Mouse (Mus musculus) embryonic facial prominence, embryonic 13.5 days (tissue): ENCODE results near the gene D630003M21Rik. TPM values are rescaled to one million over a fixed set of nuclear protein-coding genes. Genes with fewer than 3 reads are reported as not detected.

Source experiments
- ATAC-seq: fragments of 200-750 bp; cut with Nextera tagmentation; 2 replicates; pipeline ENCODE4 v1.8.0; 2017; ENCODE audit warnings: low read depth; ENCODE audit not compliant: insufficient number of reproducible peaks, insufficient read depth, low FRiP score, low TSS enrichment
- H3K27ac ChIP-seq: fragments of 300-500 bp; sonication (generic); 2 replicates; pipeline ENCODE4 v1.5.1; 2015; ENCODE audit warnings: moderate library complexity, mild to moderate bottlenecking, inconsistent platforms
- H3K27me3 ChIP-seq: fragments of 300-500 bp; sonication (generic); 2 replicates; pipeline ENCODE4 v1.6.1; 2015; ENCODE audit warnings: mild to moderate bottlenecking, inconsistent platforms
- H3K36me3 ChIP-seq: fragments of 300-500 bp; sonication (generic); 2 replicates; pipeline ENCODE4 v1.6.1; 2015; ENCODE audit warnings: mild to moderate bottlenecking, inconsistent platforms
- H3K4me1 ChIP-seq: fragments of 300-500 bp; sonication (generic); 2 replicates; pipeline ENCODE4 v1.6.1; 2015; ENCODE audit warnings: inconsistent platforms
- H3K4me2 ChIP-seq: fragments of 300-500 bp; sonication (generic); 2 replicates; pipeline ENCODE4 v1.6.1; 2015; ENCODE audit warnings: moderate library complexity, mild to moderate bottlenecking, inconsistent platforms
- H3K4me3 ChIP-seq: fragments of 300-500 bp; sonication (generic); 2 replicates; pipeline ENCODE4 v1.5.1; 2015; ENCODE audit warnings: mild to moderate bottlenecking, inconsistent platforms
- H3K9ac ChIP-seq: fragments of 300-500 bp; sonication (generic); 2 replicates; pipeline ENCODE4 v1.6.1; 2015; ENCODE audit warnings: mild to moderate bottlenecking, inconsistent platforms
- H3K9me3 ChIP-seq: fragments of 300-500 bp; sonication (generic); 2 replicates; pipeline ENCODE4 v1.6.1; 2016; ENCODE audit warnings: inconsistent platforms
- WGBS: fragments of 180-500 bp; shearing (Covaris S2); methylation state at CpG from one replicate; pipeline ENCODE4 v1.1.7; 2015; ENCODE audit warnings: mixed read lengths; 5-methylcytosine and 5-hydroxymethylcytosine counted together
- microRNA-seq: library from miRNA; unstranded; fragments of <30 nt; microRNA quantifications from one replicate; pipeline ENCODE4, GENCODE M21; 2016
- polyA plus RNA-seq: library from polyadenylated mRNA; unstranded; fragments of >200 nt; fragmentation: Nextera tagmentation; extraction: Ambion mirVana; gene quantifications from 2 replicates; pipeline ENCODE4 v1.2.1, GENCODE M21; 2015

Gene D630003M21Rik
- polyA plus RNA-seq, 1 experiment from 2014 or later, result 7.5 TPM

GRCm38 (mm10) chr2:158138778-158139177 is 90.2 kb downstream of the D630003M21Rik start:
- H3K4me3 ChIP-seq, result no peak overlapping the region
- H3K27ac ChIP-seq, result peak overlapping the region; percentile 89; the same call in 1 of the 2 replicates
- no peaks in the 10 kb centered on the region for H3K27me3 ChIP-seq
- H3K36me3 ChIP-seq, result no peaks in the 10 kb centered on the region
- no peaks in the 10 kb centered on the region for H3K9me3 ChIP-seq
- 94% methylated on average over 9 of the region's 9 CpGs for WGBS
- H3K4me2 ChIP-seq, result no peak overlapping the region
- H3K4me1 ChIP-seq, result peaks cover 58% of the 10 kb centered on the region
- no peak for ATAC-seq
- no peak overlapping the region for H3K9ac ChIP-seq

- Histone ChIP-seq H3K36me3 (no peaks in the 10 kb centered on the region), H3K27ac (no peak overlapping the region), H3K9me3 (no peaks in the 10 kb centered on the region), H3K4me2 (no peak overlapping the region), H3K27me3 (no peaks in the 10 kb centered on the region), H3K9ac (no peak overlapping the region), H3K4me3 (no peak overlapping the region), H3K4me1 (peaks cover 51% of the 10 kb centered on the region)
- no peak for ATAC-seq
- 86% methylated on average over 12 of the region's 12 CpGs for WGBS
Measured at GRCm38 (mm10) chr2:158137771-158138170, 91.3 kb downstream of the D630003M21Rik start.

- WGBS, result 32% methylated on average over 7 of the region's 7 CpGs
- Histone ChIP-seq H3K9ac (no peak overlapping the region), H3K4me2 (no peak overlapping the region), H3K27ac (peak overlapping the region; percentile 34; the same call in 1 of the 2 replicates), H3K9me3 (no peaks in the 10 kb centered on the region), H3K36me3 (no peaks in the 10 kb centered on the region), H3K4me1 (peaks cover 39% of the 10 kb centered on the region), H3K4me3 (no peak overlapping the region), H3K27me3 (no peaks in the 10 kb centered on the region)
- no peak for ATAC-seq
Measured at GRCm38 (mm10) chr2:158136205-158136604, 92.8 kb downstream of the D630003M21Rik start.

GRCm38 (mm10) chr2:158133050-158133449 is 96.0 kb downstream of the D630003M21Rik start:
- H3K27me3 ChIP-seq, result no peaks in the 10 kb centered on the region
- H3K4me1 ChIP-seq, result peaks cover 25% of the 10 kb centered on the region
- H3K4me2 ChIP-seq, result no peak overlapping the region
- no peak overlapping the region for H3K9ac ChIP-seq
- no peaks in the 10 kb centered on the region for H3K36me3 ChIP-seq
- WGBS, result 74% methylated on average over 6 of the region's 6 CpGs
- no peak for ATAC-seq
- no peak overlapping the region for H3K27ac ChIP-seq
- no peak overlapping the region for H3K4me3 ChIP-seq
- H3K9me3 ChIP-seq, result no peaks in the 10 kb centered on the region

Small RNA genes within 50 kb of the gene (microRNA-seq; reads per million reads assigned to microRNA genes)
- gene Mir7685, result not detected

Other genes with a start within 250 kb of the D630003M21Rik start
- 21.1 and 24.8 TPM in 2 replicates for gene Tti1, start 200.8 kb downstream of the D630003M21Rik start, polyA plus RNA-seq
- gene Rprd1b, start 200.7 kb downstream of the D630003M21Rik start, polyA plus RNA-seq, result 50.4 and 50.8 TPM in 2 replicates
- 10.9 and 16.4 TPM in 2 replicates for gene Tgm2, start 82.8 kb downstream of the D630003M21Rik start, polyA plus RNA-seq
- gene Bpi, start 28.9 kb upstream of the D630003M21Rik start, polyA plus RNA-seq, result not detected in 2 replicates
- gene Lbp, start 77.3 kb upstream of the D630003M21Rik start, polyA plus RNA-seq, result 4.2 and 6.0 TPM in 2 replicates
- gene Snhg11, start 146.4 kb upstream of the D630003M21Rik start, polyA plus RNA-seq, result 9.8 and 13.1 TPM in 2 replicates
- gene Ralgapb, start 180.6 kb upstream of the D630003M21Rik start, polyA plus RNA-seq, result 19.1 and 21.6 TPM in 2 replicates